Mouse (Mus musculus) bone marrow macrophage, adult 2 months (primary cell): ENCODE measurements around the gene Tspan12.

Source experiments
- CTCF ChIP-seq: IDR thresholded peaks from 2 replicates; pipeline ENCODE4 v1.5.1; 2012; ENCODE audit warnings: low read depth, mild to moderate bottlenecking, low read length, moderate library complexity
- POLR2A ChIP-seq: IDR thresholded peaks from 2 replicates; pipeline ENCODE4 v1.6.1; 2012; ENCODE audit warnings: mild to moderate bottlenecking, low read depth, low read length, borderline replicate concordance

- TF ChIP-seq POLR2A, result no peak
- no peak for TF ChIP-seq CTCF
Measured at GRCm38 (mm10) chr6:21787274-21787673, 65.0 kb downstream of the Tspan12 start.
